Comparison of ENCODE assay signal across 9 mouse cellular contexts in the genomic region with DNA sequence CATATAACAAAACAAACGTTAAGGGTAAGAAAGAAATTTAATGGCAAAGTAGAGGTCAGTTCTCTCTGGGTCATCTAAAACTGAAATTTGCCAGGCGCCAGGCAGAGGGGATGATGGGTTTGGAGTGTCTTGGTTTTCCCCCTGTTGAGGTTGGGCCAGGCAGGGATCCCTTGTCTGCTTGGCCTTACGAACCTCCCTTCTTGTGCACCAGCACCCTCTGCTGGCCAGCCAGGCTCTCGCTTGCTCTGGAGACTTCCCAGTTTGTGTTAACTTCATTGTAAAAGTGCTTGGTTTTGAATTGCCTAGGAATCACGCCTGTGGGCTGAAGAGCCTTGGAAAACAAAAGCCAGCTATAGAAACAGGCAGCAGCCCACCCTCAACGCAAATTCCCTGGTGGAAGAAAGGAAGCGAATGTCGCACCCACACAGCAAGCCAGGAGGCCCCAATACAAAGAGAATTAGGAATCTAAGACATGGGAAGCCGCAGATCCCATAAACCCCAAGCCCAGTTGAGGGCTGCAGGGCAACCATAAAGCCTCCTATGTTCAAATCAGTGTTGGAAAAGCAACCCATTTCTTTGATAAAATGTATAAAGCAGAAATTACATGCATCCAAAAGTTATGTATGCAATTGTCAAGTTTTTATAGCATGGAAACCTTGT. TPM values are rescaled to one million over a fixed set of nuclear protein-coding genes. Genes with fewer than 3 reads are reported as not detected.
DNase-seq lines count a peak whose midpoint lies in the region; ATAC-seq and TF ChIP-seq lines count a peak whose summit lies in the region.
"Had no signal": no experiment of that assay in that cellular context is flagged by ENCODE, and none has a peak within 500 bp of the region (broad histone marks: within the 10 kb centered on the region; RNA-seq: fewer than 3 reads in every experiment).

No protein-coding gene starts in this region.

- no peak overlapping the region for H3K4me3 ChIP-seq in forebrain, postnatal 0 days (ENCODE audit: low read depth, low read length)
- no peak overlapping the region for H3K4me3 ChIP-seq in hindbrain, embryonic 12.5 days
- H3K4me3 ChIP-seq in megakaryocyte, embryonic 14.5 days (replicated peaks) = peak overlapping the region; percentile 23
- H3K4me3 ChIP-seq: limb, embryonic 15.5 days had no signal

- no peaks in the 10 kb centered on the region for H3K27me3 ChIP-seq in forebrain, postnatal 0 days (ENCODE audit: insufficient read depth, low read length)
- no peaks in the 10 kb centered on the region for H3K27me3 ChIP-seq in hindbrain, embryonic 12.5 days
- H3K27me3 ChIP-seq in megakaryocyte, embryonic 14.5 days (replicated peaks) = peaks cover 3% of the 10 kb centered on the region
- H3K27me3 ChIP-seq: limb, embryonic 15.5 days had no signal

- no peak overlapping the region for H3K4me2 ChIP-seq in forebrain, postnatal 0 days (ENCODE audit: low read depth)
- no peak overlapping the region for H3K4me2 ChIP-seq in hindbrain, embryonic 12.5 days (replicated peaks)
- H3K4me2 ChIP-seq: limb, embryonic 15.5 days had no signal

- ATAC-seq in forebrain, postnatal 0 days = peak; percentile 85
- peak; percentile 69 for ATAC-seq in hindbrain, embryonic 12.5 days (ENCODE audit: low FRiP score)

- 9% methylated on average over 9 of the region's 9 CpGs for WGBS in forebrain, postnatal 0 days
- 11% methylated on average over 9 of the region's 9 CpGs for WGBS in hindbrain, embryonic 12.5 days

- TF ChIP-seq CTCF in forebrain, postnatal 0 days (IDR thresholded peaks at IDR 0.05; ENCODE audit: low read depth) = peak; percentile 88

- peak; percentile 63 for DNase-seq in Muller cell, postnatal 12 days (ENCODE audit: inconsistent ontology term)
- DNase-seq in cerebellum, adult 18-20 months = peak; percentile 74 to 76
- DNase-seq in forebrain, postnatal 0 days = peak; percentile 82
- DNase-seq in layer of hippocampus, postnatal 14 days (ENCODE audit: low spot score in 2 of 2) = peak; percentile 74 to 79
- DNase-seq in right cerebral cortex, adult 18-20 months = peak; percentile 80
- peak; percentile 82 for DNase-seq in urinary bladder, postnatal 25 days (ENCODE audit: low spot score)

- no peaks in the 10 kb centered on the region for H3K9me3 ChIP-seq in forebrain, postnatal 0 days (ENCODE audit: low read length)
- H3K9me3 ChIP-seq in hindbrain, embryonic 12.5 days (replicated peaks) = no peaks in the 10 kb centered on the region
- H3K9me3 ChIP-seq in megakaryocyte, embryonic 14.5 days = no peaks in the 10 kb centered on the region
- H3K9me3 ChIP-seq: limb, embryonic 15.5 days had no signal

- no peaks in the 10 kb centered on the region for H3K4me1 ChIP-seq in forebrain, postnatal 0 days (ENCODE audit: insufficient read depth)
- 0 out of 2 replicates have a peak, but pooled peaks cover 2% of the 10 kb centered on the region for H3K4me1 ChIP-seq in hindbrain, embryonic 12.5 days
- H3K4me1 ChIP-seq in megakaryocyte, embryonic 14.5 days = peaks cover 5% of the 10 kb centered on the region
- H3K4me1 ChIP-seq: limb, embryonic 15.5 days had no signal

- no peak overlapping the region for H3K27ac ChIP-seq in forebrain, postnatal 0 days (ENCODE audit: low read depth, low read length)
- no peak overlapping the region for H3K27ac ChIP-seq in hindbrain, embryonic 12.5 days
- H3K27ac ChIP-seq: limb, embryonic 15.5 days had no signal

- H3K36me3 ChIP-seq in forebrain, postnatal 0 days (ENCODE audit: insufficient read depth) = no peaks in the 10 kb centered on the region
- H3K36me3 ChIP-seq in hindbrain, embryonic 12.5 days = no peaks in the 10 kb centered on the region
- no peaks in the 10 kb centered on the region for H3K36me3 ChIP-seq in megakaryocyte, embryonic 14.5 days (replicated peaks; ENCODE audit: low read length)
- H3K36me3 ChIP-seq: limb, embryonic 15.5 days had no signal

- no peak overlapping the region for H3K9ac ChIP-seq in forebrain, postnatal 0 days
- H3K9ac ChIP-seq in hindbrain, embryonic 12.5 days = no peak overlapping the region
- H3K9ac ChIP-seq: limb, embryonic 15.5 days had no signal

RNA-seq across cellular contexts. Expression of a gene that starts 20.0 kb away (rescaled TPM):
- total RNA-seq in forebrain, postnatal 0 days (2014; rRNA removed) = not detected in 2 replicates
- polyA plus RNA-seq in forebrain, postnatal 0 days (2015; fragmentation: Nextera tagmentation; extraction: Ambion mirVana) = 0.18 TPM in 1 of 2 replicates, not detected in the other
- polyA plus RNA-seq in hindbrain, embryonic 12.5 days (2016; fragmentation: Nextera tagmentation; extraction: Ambion mirVana) = 1.4 and 1.5 TPM in 2 replicates
- total RNA-seq in layer of hippocampus, postnatal 14 days (2021) = under 1 TPM in 1 of 2 experiments, not detected in 1; 0.39 TPM
- polyA plus RNA-seq in megakaryocyte, embryonic 14.5 days (2012; ENCODE audit: insufficient read depth, low replicate concordance) = not detected in 2 replicates

RNA-seq across cellular contexts. Expression of a gene that starts 22.5 kb away (rescaled TPM):
- total RNA-seq in forebrain, postnatal 0 days (2014; rRNA removed) = 7.7 and 9.2 TPM in 2 replicates
- polyA plus RNA-seq in forebrain, postnatal 0 days (2015; fragmentation: Nextera tagmentation; extraction: Ambion mirVana) = 1.9 and 3.0 TPM in 2 replicates
- 5.2 and 5.5 TPM in 2 replicates for polyA plus RNA-seq in hindbrain, embryonic 12.5 days (2016; fragmentation: Nextera tagmentation; extraction: Ambion mirVana)
- 10 to 100 TPM; 19.8 to 20.5 TPM for total RNA-seq in layer of hippocampus, postnatal 14 days (2021)
- polyA plus RNA-seq in megakaryocyte, embryonic 14.5 days (2012; ENCODE audit: insufficient read depth, low replicate concordance) = 0.04 TPM in 1 of 2 replicates, not detected in the other
